Mouse (Mus musculus): ENCODE measurements around the gene Dnajc22.
"Not testable (repeated sequence)": the region's sequence is repeated elsewhere in the genome, so short reads cannot be mapped to it uniquely, and the experiment has no call there.

The Dnajc22 gene

GRCm38 (mm10) chr15:99092870-99093269 is at the start of gene Dnajc22:
Dnajc22 (plus strand) TSS chr15:99093170.
- DNase-seq = no peak

GRCm38 (mm10) chr15:99044854-99045253 is 48.1 kb upstream of the Dnajc22 start:
- no peak for DNase-seq

DNA sequence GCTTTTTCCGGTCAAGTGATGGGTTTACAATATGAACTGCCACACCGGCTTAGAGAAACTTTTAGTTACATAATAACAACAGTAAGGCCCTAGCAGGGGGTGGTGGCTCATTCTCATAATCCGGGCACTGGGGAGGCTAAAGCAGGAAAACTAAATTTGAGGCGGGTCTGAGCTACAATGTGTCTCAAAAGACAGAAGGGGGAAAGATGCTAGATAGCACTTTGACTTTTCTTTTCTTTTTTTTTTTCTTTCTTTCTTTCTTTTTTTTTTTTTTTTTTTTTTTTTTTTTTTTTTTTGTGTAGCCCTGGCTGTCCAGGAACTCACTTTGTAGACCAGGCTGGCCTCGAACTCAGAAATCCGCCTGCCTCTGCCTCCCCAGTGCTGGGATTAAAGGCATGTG is 47.2 kb upstream of the Dnajc22 start:
- DNase-seq = not testable (repeated sequence)

DNA sequence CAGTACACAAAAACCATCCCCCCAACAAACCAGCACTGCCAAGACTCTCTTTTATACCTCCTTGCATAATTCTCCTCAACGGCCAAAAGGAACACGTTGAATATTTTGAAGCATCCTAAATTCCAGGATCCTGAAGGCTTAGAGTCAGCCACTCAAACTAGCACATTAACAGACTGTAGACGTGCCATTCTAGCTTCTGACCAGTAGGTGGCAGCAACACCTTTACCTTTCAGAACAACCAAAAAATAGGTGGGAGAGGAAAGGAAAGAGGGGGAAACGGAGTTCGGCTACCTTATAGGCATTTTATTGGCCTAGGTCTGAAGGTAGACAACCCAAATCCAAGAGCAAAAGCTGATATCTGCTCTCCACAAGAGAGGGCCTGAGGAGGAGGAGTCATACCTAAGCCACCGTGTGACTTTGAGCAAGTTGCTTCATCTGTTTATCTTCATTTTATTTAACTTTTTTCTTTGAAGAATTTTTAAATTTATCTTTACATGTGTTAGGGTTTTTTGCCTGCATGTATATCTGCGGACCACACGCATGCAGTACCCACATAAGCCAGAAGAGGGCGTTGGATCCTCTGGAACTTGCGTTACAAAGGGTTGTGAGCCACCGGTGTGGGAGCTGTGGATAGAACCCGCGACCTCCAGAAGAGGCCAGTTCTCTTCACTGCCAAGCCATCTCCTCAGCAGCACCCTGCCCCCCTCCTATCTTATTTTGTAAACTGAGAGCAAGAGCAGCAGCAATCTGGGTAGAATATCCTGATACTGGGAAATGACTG is 43.3 kb upstream of the Dnajc22 start:
- peak; percentile 60 for DNase-seq

DNA sequence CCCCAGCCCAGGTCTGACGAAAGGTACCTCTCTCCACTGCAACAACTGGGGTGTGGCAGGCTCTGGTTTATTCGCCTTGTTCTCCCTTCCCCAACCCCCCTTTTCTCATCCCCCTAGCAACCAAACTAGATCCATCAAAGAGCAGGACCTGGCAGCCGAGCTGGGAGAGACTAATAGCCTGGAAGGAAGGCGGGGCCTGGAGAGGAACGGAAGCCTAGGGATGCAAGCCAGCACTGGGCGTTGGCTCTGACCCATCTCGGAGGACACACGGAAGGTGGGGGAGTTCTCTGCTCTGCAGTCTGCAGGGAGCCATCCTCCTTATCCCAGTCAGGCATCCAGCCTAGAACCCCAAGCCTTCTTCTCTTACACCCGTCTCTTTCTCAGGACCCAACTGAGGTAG is 39.6 kb upstream of the Dnajc22 start:
- DNase-seq = no peak

- no peak for DNase-seq
These were observed 37.9 kb upstream of the Dnajc22 start, which contains the start of gene Prph for GRCm38 (mm10) chr15:99055040-99055439. Prph (plus strand) TSS chr15:99055174.

GRCm38 (mm10) chr15:99055511-99055961 is 37.4 kb upstream of the Dnajc22 start:
- DNase-seq = peak; percentile 49

DNA sequence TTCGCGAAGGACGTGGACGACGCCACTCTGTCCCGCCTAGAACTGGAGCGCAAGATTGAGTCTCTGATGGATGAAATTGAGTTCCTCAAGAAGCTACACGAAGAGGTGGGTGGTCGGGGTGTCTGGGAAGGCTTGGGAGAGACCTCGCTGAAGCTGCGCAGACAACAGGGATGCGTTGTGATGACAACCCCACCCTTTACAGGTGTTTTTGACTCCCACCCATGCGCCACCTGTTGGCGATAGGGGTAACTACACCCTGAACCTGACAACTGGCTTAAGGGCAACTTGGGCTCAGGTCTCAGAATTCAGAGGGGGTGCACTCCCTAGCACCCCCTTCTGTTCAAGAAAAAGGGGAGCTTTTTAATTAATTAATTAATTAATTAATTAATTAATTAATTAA is 36.6 kb upstream of the Dnajc22 start:
- DNase-seq = peak; percentile 85

- DNase-seq = no peak
These were observed 27.3 kb upstream of the Dnajc22 start for GRCm38 (mm10) chr15:99065557-99066165.

- DNase-seq = no peak
These were observed 21.0 kb upstream of the Dnajc22 start for GRCm38 (mm10) chr15:99071988-99072387.

GRCm38 (mm10) chr15:99074019-99074599 is 18.9 kb upstream of the Dnajc22 start, which contains the start of gene Troap:
Troap (plus strand) TSS chr15:99074575.
- no peak for DNase-seq

GRCm38 (mm10) chr15:99074600-99075333 is 18.2 kb upstream of the Dnajc22 start:
- DNase-seq = peak; percentile 98

DNA sequence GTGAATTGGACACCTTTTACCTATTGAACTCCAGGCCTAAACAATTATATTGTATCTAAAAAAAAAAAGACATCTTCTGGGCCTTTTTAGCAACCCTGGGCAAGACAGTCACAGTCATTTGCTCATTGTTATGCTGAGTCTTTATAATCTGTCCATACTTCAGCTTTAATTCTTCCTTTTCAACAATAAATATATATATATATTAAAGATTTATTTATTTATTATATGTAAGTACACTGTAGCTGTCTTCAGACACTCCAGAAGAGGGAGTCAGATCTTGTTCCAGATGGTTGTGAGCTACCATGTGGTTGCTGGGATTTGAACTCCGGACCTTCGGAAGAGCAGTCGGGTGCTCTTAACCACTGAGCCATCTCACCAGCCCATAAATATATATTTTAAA is 17.0 kb upstream of the Dnajc22 start:
- DNase-seq = not testable (repeated sequence)

DNA sequence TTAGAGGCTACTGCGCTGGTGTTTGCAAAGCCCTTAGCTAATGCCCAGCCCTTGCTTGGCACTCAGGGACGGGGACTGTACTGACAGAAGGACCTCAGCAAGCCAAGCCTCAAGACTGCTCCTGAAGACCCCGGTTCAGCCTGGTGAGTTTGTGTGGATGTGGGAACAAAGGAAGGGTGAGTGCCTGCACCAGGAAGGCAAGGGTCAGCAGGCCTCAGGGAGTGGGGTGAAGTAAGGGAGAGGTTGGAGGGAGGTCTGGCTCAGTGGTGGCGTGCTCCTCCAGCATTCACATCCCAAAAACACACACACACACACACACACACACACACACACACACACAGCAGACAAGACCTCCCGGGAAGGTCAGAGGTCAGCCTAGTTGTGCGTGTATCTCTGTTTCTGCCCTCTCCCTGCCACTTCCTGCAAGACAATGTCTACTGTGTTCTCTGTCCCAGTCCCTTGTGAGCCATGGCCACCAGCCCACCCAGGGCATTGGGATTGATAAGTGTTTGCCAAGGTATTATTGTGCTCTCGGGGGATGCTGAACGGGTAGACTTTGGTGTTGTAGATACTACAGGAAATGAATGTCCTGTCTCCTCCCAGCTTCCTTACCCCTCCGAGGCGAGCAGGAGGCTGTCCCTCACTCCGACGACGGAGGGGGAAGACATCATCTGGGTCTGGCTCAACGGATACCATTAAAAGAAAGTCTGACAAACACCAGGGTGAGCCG is 14.6 kb upstream of the Dnajc22 start:
- no peak for DNase-seq

GRCm38 (mm10) chr15:99079804-99080203 is 13.2 kb upstream of the Dnajc22 start:
- DNase-seq = no peak

DNA sequence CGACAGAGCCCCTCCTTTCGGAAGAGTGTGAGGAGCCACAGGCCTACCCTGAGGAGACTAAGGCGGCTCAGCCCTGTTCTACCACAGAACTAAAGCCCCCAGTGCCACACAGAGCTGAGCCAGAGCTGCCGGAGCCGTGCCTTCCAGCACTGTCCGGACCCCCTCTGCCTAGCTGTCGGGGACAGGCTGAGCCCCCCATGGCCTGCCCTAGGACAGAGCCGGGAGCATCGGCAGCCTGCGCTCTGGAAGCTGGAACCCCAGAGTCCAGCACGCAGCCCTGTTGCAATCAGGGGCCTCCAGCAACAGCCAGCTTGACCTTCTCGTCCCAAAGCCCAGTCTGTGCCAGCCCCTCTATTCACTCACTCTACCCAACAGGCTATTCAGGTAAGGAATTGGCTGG is 10.6 kb upstream of the Dnajc22 start:
- no peak for DNase-seq

GRCm38 (mm10) chr15:99082840-99083239 is 10.1 kb upstream of the Dnajc22 start:
- no peak for DNase-seq

DNA sequence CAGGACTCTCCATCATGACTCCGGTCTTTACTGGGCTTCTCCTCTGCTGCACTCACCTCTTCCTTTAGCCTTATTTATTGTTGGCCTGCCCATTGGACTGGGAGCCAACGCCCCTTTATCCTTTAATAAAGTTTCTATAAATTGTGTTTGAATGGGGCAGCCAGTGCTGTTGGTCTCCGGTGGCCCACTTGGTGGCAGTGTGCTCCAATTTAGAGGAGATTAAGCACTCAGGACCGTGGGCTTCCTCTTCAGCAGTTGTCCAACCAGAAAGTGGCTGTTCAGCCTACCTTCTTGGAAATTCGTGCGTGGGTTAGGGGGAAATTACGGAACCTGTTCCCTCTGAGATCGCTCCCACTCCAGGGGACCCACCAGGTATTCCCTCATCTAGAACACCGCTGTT is 9.7 kb upstream of the Dnajc22 start:
- peak; percentile 65 for DNase-seq

DNA sequence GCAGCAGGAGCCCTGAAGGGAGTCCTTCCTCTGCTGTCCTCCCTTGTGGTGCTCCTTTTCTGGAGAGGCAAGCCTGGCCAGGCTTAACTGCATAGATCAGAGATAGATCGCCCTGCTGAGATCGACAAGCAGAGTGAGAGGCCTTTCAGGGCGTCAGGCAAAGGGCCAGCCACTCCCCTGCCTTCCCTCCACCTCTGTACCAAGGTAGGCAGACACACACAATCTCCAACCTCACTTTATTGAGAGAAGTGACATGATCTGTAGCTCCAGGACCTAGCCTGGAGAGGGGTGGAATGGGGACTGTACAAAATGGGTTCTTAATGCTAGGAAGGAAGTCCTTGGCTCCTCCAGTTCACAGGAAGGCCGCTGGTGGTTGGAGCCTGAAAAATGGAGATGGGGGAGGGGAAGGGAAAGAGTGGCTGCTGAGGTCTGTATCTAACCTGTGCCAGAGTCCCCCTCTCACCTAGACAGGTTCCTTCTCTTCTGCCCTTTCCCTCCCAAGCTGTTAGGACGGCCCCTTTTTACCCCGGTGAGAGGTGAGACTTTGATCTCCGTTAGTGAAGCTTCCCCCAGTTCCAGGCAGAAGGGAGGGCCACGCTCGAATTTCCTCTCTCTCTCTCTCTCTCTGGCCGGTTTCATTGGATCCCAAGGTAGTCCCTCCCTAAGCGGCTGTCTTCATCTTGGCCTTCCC is 9.0 kb upstream of the Dnajc22 start:
- no peak for DNase-seq

DNA sequence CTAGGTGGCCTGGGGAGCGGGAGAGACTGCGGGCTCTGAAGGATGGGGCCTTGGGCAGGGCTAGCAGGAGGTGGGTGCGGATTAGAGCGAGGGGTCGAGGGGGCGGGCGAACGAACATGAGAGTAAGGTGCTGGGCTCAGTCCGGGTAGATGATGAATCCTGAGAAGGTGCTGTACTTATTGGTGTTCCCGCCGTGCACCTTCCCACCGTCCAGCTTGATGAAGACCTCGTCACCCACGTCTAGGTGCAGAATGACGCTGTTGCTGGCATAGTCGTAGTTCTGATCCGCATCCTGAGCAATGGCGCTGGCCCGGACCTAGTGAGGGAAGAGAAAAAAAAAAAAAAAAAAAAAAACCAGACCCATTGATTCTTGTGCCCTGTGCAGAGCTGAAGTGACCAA is 8.4 kb upstream of the Dnajc22 start:
- no peak for DNase-seq

GRCm38 (mm10) chr15:99085997-99086396 is 7.0 kb upstream of the Dnajc22 start:
- DNase-seq = no peak
